Mouse (Mus musculus) gastrocnemius, adult 2 months (tissue): ENCODE data around the gene Rassf1. TPM values are rescaled to one million over a fixed set of nuclear protein-coding genes. Genes with fewer than 3 reads are reported as not detected.
A peak's percentile ranks its signal among the peaks of the same experiment; 100 is the strongest.

Source experiments
- DNase-seq: peaks from one replicate; pipeline ENCODE4 v3.0.0; 2022
- H3K27ac ChIP-seq: fragments of 200-600 bp; 2 replicates; pipeline ENCODE4 v1.8.1; 2022; ENCODE audit warnings: mild to moderate bottlenecking
- H3K4me3 ChIP-seq: fragments of 200-600 bp; 2 replicates; pipeline ENCODE4 v1.8.1; 2022; ENCODE audit warnings: mild to moderate bottlenecking, moderate library complexity
- CTCF ChIP-seq: fragments of 200-600 bp; IDR thresholded peaks from 2 replicates; pipeline ENCODE4 v1.8.1; 2022; ENCODE audit warnings: antibody characterized with exemption, mild to moderate bottlenecking, moderate library complexity
- intact Hi-C: fragments of 180-260 bp; cut with DNase I; formaldehyde crosslinking; loops from one replicate; pipeline ENCODE4 v1.15.1; 2025
- total RNA-seq, 2 experiments: library from RNA; stranded (reverse); gene quantifications; 2 replicates each; pipeline ENCODE4 v1.2.3; 2021

Rassf1 gene
- total RNA-seq, 2 experiments from 2014 or later = 14.0 to 14.3 TPM

GRCm38 (mm10) chr9:107542352-107542686, 9.0 kb upstream of the Rassf1 start:
- H3K27ac ChIP-seq = peak overlapping the region; percentile 95

GRCm38 (mm10) chr9:107542721-107543120, 8.6 kb upstream of the Rassf1 start:
- no peak for DNase-seq

More at GRCm38 (mm10) chr9:107542352-107542686, 9.0 kb upstream of the Rassf1 start:
- H3K4me3 ChIP-seq = peak overlapping the region; percentile 88
- no peak for TF ChIP-seq CTCF
- intact Hi-C loops = no loop called here
- DNase-seq = no peak

GRCm38 (mm10) chr9:107543299-107543698, 8.1 kb upstream of the Rassf1 start:
- Histone ChIP-seq H3K27ac (no peak overlapping the region), H3K4me3 (no peak overlapping the region)
- no peak for TF ChIP-seq CTCF
- intact Hi-C loops = no loop called here
- no peak for DNase-seq

More at GRCm38 (mm10) chr9:107542721-107543120, 8.6 kb upstream of the Rassf1 start:
- Histone ChIP-seq H3K4me3 (peak overlapping the region; percentile 88), H3K27ac (peak overlapping the region; percentile 95)
- intact Hi-C loops = no loop called here
- no peak for TF ChIP-seq CTCF

GRCm38 (mm10) chr9:107544196-107544700, 7.1 kb upstream of the Rassf1 start:
- DNase-seq = no peak
- no peak for TF ChIP-seq CTCF
- intact Hi-C loops = no loop called here
- H3K4me3 ChIP-seq = no peak overlapping the region
- no peak overlapping the region for H3K27ac ChIP-seq

- no peak overlapping the region for H3K4me3 ChIP-seq
- TF ChIP-seq CTCF = no peak
- DNase-seq = no peak
- H3K27ac ChIP-seq = no peak overlapping the region
- intact Hi-C loops = no loop called here
Observed at GRCm38 (mm10) chr9:107544729-107545128, 6.6 kb upstream of the Rassf1 start.

GRCm38 (mm10) chr9:107545199-107545598, 6.2 kb upstream of the Rassf1 start:
- Histone ChIP-seq H3K4me3 (no peak overlapping the region), H3K27ac (0 out of 2 replicates have a peak overlapping the region, but pooled peaks have one; percentile 9)
- intact Hi-C loops = no loop called here
- TF ChIP-seq CTCF = no peak
- no peak for DNase-seq

GRCm38 (mm10) chr9:107545602-107546001, 5.8 kb upstream of the Rassf1 start:
- TF ChIP-seq CTCF = peak; percentile 97
- Histone ChIP-seq H3K27ac (0 out of 2 replicates have a peak overlapping the region, but pooled peaks have one; percentile 9), H3K4me3 (no peak overlapping the region)
- DNase-seq = peak; percentile 77
- intact Hi-C loops = no loop called here

GRCm38 (mm10) chr9:107547026-107547425, 4.3 kb upstream of the Rassf1 start, which contains the start of gene Zmynd10:
Gene Zmynd10, plus strand, starts transcription at chr9:107547298.
- peak; percentile 87 for DNase-seq
- Histone ChIP-seq H3K27ac (peak within 1 kb of the TSS; percentile 21; the same call in 1 of the 2 replicates), H3K4me3 (peak within 1 kb of the TSS; percentile 46)
- TF ChIP-seq CTCF = no peak
- intact Hi-C loops = no loop called here

- no peak for TF ChIP-seq CTCF
- no peak overlapping the region for H3K4me3 ChIP-seq
- no peak for DNase-seq
- no peak overlapping the region for H3K27ac ChIP-seq
- intact Hi-C loops = no loop called here
Observed at GRCm38 (mm10) chr9:107547957-107548356, 3.4 kb upstream of the Rassf1 start.

GRCm38 (mm10) chr9:107548820-107549219, 2.5 kb upstream of the Rassf1 start:
- no peak overlapping the region for H3K27ac ChIP-seq
- no peak overlapping the region for H3K4me3 ChIP-seq
- no peak for DNase-seq
- intact Hi-C loops = no loop called here
- TF ChIP-seq CTCF = no peak

GRCm38 (mm10) chr9:107549297-107550074, 1.9 kb upstream of the Rassf1 start:
- Histone ChIP-seq H3K27ac (no peak overlapping the region), H3K4me3 (no peak overlapping the region)
- no peak for DNase-seq
- intact Hi-C loops = no loop called here
- no peak for TF ChIP-seq CTCF

GRCm38 (mm10) chr9:107550491-107551116, 751 bp upstream of the Rassf1 start:
- TF ChIP-seq CTCF = no peak
- no peak for DNase-seq
- intact Hi-C loops = no loop called here
- peak overlapping the region; percentile 85; the same call in 1 of the 2 replicates for H3K27ac ChIP-seq
- H3K4me3 ChIP-seq = no peak overlapping the region; the same call in 1 of the 2 replicates

- intact Hi-C loops = no loop called here
- DNase-seq = no peak
- Histone ChIP-seq H3K4me3 (peak overlapping the region; percentile 78), H3K27ac (peak overlapping the region; percentile 85)
- TF ChIP-seq CTCF = no peak
Observed at GRCm38 (mm10) chr9:107551890-107552355, 568 bp downstream of the Rassf1 start.
